Mouse (Mus musculus) left cerebral cortex, postnatal 10 days (tissue): ENCODE results near the gene Zfp770. TPM values are rescaled to one million over a fixed set of nuclear protein-coding genes. Genes with fewer than 3 reads are reported as not detected.
"Not testable (repeated sequence)": the region's sequence is repeated elsewhere in the genome, so short reads cannot be mapped to it uniquely, and the experiment has no call there.

Experiments
- DNase-seq, 2 experiments: peaks; one replicate each; pipeline ENCODE4 v3.0.0; 2021 to 2022; ENCODE audit warnings: low spot score in 2 of 2, mixed read lengths in 1 of 2; ENCODE audit errors: extremely low spot score in 1 of 2
- intact Hi-C: fragments of 180-260 bp; cut with DNase I; formaldehyde crosslinking; loops from one replicate; pipeline ENCODE4 v1.15.1; 2025
- total RNA-seq, 2 experiments: library from RNA; stranded (reverse); gene quantifications; 2 replicates each; pipeline ENCODE4 v1.2.3; 2021

Gene Zfp770
- 10 to 100 TPM; 29.3 to 30.8 TPM for total RNA-seq

- intact Hi-C loops: no loop called here
- DNase-seq: peak; percentile 79 to 84
Measured at GRCm38 (mm10) chr2:114200932-114201559, at the start of gene Zfp770. TSS of gene Zfp770 (minus strand) at chr2:114201469.

- DNase-seq: peak in 1 of 2 experiments; percentile 43
Measured at GRCm38 (mm10) chr2:114249440-114249839, 48.2 kb upstream of the Zfp770 start.

DNA sequence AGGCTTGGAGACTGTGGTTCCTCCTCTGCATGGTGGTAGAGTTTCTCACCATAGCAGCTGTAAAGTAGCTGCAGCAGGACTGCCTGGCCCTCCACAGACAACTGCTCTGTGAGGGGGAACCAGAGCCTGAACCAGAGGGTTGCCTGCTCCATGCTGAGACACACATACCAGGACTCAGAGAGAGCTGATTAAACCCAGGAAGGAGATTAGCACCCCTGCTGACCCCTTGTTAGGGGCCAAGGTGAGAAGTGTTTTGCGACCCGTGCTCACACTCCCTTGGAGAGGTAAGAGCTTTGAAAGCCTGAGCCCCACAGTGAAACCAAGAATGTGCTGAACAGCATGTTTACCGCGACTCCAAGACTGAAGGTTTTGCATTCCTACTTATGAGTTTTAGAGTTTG is 36.4 kb upstream of the Zfp770 start:
- no peak for DNase-seq
- intact Hi-C loops: no loop called here

More at GRCm38 (mm10) chr2:114249440-114249839, 48.2 kb upstream of the Zfp770 start:
- intact Hi-C loops: no loop called here

- intact Hi-C loops: no loop called here
- no peak for DNase-seq
Measured at GRCm38 (mm10) chr2:114236566-114236965, 35.3 kb upstream of the Zfp770 start.

DNA sequence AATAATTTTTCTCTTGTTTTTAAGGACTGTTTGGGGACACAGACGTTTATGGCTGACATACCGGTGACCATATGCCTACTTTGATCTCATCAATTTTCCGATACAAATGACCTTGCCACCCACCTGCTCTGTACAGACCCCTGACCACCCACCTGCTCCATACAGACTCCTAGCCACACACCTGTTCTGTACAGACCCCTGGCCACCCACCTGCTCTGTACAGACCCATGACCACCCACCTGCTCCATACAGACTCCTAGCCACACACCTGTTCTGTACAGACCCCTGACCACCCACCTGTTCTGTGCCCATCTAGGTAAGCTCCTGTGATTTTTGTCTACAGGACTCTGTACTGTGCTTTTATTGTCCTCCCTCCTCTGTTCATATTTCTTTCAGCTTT is 34.3 kb upstream of the Zfp770 start:
- intact Hi-C loops: no loop called here
- no peak for DNase-seq

DNA sequence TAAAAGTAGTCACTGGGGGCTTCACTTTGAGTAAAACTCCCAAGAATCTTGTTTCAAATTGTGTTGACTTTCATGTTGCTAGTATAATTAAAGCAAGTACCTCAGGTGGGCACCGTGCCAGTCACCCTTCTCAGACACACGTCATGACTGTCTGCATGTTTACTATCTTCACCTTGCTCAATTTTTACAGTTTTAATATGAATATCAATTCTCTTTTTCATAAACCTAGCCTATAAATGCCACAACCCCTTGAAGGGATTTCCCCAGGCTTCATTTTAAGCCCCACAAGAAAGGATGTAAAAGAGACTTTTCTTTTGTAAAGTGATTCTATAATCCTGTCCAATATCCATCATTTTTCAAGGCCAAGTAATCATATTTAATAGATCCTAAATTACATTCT is 30.0 kb upstream of the Zfp770 start:
- no peak for DNase-seq
- intact Hi-C loops: no loop called here

DNA sequence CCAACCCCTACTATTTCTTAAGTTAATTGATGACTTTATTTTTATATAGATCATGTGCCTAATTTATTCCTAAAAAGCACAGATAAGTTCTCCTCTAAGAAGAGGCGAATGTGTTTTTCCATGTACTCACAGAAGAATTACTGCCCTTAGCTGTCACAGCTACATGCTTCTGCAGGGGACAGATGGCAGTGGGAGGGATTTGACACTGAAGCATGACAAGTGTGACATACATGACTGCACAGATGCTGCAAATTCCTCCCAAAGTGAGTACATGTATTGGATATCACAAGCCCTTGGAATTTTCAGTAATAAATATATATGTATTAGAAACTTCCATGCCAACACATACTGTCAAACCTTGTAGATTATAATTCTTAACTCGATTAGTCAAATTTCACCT is 27.4 kb upstream of the Zfp770 start:
- no peak for DNase-seq
- intact Hi-C loops: no loop called here

GRCm38 (mm10) chr2:114205036-114205435 is 3.8 kb upstream of the Zfp770 start:
- intact Hi-C loops: no loop called here
- DNase-seq: no peak

- intact Hi-C loops: no loop called here
- DNase-seq: no peak
Measured at GRCm38 (mm10) chr2:114201574-114201973, 305 bp upstream of the Zfp770 start.

- intact Hi-C loops: no loop called here
- DNase-seq: no peak
Measured at GRCm38 (mm10) chr2:114196421-114196820, 4.8 kb downstream of the Zfp770 start.

DNA sequence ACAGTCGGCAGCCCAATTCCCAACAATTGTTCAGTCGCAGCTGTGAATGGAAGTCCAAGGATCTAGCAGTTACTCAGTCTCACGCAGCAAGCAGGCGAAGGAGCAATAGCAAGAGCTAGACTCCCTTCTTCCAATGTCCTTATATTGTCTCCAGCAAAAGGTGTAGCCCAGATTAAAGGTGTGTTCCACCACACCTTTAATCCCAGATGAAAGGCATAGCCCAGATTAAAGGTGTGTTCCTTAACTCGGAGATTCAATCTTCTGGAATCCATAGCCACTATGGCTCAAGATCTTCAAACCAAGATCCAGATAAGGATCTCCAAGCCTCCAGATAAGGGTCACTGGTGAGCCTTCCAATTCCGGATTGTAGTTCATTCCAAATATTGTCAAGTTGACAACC is 14.3 kb downstream of the Zfp770 start, which contains the start of gene Aqr:
Gene Aqr (minus strand): TSS at position 101 of the 400 bp plus-strand sequence.
- intact Hi-C loops, DNase-seq: not testable (repeated sequence)

GRCm38 (mm10) chr2:114177802-114178733 is 23.2 kb downstream of the Zfp770 start:
- no peak for DNase-seq
- intact Hi-C loops: no loop called here

DNA sequence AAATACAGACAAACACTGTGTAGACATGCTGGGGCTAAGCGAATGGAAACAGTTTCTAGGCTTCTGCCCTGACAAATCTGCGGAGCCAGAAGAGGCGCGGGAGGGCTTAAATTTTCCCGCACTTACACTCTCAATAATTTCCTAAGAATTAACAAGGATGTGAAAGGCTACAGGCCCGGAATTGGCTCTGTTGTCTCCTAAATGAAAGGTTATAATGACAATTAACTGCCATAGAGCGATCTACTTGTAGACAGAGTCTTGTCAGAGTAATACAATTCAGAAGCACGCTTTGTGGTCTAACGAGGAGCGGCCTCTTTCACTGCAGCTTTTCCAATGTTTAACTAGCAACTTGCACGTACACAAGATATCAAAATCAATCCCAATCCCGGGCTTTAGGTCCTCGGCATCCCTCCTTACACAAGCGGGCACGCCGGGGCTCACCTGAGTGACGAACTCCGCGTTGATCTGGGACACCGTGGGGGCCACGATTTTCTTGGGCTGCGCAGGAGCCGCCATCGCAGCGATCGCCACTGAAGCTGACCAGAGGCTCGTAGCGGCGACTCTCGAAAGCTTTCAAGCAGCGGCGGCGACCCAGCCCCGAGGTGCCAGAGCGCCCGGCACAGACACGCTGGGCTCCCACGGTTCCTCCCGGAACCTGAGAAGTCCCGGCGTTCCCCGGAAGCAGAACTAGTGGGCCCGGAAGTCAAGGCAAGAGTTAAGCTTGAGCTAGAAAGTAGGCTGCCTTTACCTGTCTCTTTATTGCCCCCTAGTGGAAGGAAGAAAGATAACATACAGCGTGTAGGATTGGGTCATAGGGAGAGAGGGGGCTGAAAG is 26.4 kb downstream of the Zfp770 start:
- DNase-seq: peak; percentile 81 to 87
- intact Hi-C loops: no loop called here

- DNase-seq: no peak
- intact Hi-C loops: no loop called here
Measured at GRCm38 (mm10) chr2:114173248-114173647, 28.0 kb downstream of the Zfp770 start.

DNA sequence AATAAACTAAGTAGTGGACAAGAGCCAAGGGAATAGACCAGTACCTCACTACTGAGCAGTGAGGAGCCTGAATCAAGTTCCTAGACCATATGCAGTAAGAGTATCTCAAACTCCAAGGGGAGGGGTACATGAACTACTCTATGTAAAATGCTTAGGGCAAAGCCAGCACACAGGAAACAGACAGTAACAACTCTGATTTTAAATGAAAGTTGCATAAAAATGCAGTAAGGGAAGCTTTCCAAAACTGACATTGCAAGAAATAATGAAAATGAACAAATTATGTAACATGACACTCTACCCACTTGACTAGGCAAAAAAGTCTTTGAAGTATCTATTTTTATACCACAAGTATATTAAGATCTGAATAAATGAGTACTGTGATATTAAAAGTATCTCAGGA is 33.4 kb downstream of the Zfp770 start:
- DNase-seq: no peak
- intact Hi-C loops: no loop called here

DNA sequence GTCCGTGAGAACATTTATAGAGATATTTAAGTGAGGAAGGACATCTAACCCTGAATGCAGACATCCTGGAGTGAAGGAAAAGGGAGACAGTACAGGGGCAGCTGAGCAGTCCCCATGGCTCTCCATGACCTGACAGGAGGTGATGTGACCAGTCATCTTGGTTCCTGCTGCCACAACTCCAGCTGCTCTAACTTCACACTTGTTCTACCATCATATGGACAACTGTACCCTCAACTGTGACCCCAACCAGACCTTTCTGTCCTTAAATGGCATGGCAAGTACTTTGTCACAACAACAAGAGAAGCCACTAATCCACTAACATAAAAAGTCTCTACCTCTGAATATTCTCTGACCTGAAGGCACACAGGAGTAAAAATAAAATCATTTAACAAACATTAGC is 39.3 kb downstream of the Zfp770 start:
- no peak for DNase-seq
- intact Hi-C loops: no loop called here

DNA sequence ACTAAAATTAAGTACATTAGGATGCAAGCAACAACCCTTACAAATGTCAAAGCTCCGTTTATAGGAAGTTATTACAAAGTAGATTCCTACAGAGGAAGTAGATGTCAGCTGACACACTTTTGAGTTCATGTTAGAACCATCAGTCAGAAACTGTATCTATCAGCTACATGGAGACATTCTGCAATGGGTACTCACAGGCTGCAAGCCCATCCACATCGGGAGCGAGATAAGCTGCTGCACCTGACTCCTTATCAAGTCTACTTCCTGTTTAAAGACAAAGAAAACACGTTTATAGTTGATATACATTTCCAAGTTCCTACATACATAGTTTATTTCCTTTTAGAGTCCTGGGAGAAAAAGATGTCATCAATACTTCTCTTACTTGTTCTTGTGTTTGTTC is 43.9 kb downstream of the Zfp770 start:
- intact Hi-C loops: no loop called here
- DNase-seq: no peak

DNA sequence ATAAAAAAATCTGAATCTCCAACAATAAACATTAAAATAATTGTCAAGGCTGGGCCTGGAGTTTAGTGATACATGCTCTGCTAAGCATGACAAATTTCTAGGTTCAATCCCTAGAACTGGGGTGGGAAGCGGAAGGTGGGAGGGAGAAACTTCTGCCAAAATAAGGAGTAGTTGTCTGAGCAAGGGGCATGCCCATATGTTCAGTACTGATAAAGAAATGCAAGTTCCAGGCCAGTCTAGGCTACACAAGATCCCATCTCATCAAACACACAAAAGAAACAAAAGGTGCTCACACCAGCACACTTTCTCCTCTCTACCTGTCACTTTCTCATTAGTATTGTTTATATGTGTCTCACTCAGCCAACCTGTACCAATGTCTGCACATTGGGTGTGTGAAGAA is 44.6 kb downstream of the Zfp770 start:
- DNase-seq: no peak
- intact Hi-C loops: no loop called here

- intact Hi-C loops: no loop called here
- no peak for DNase-seq
Measured at GRCm38 (mm10) chr2:114153247-114153646, 48.0 kb downstream of the Zfp770 start.
